Mouse (Mus musculus): ENCODE measurements at regions not wholly inside any gene's neighbourhood (a gene's known extent, or its start where the extent isn't known, plus 50 kb on each side); places are given as distances from the start of the nearest gene placed in this dataset.
"Not testable (repeated sequence)": the region's sequence is repeated elsewhere in the genome, so short reads cannot be mapped to it uniquely, and the experiment has no call there.

DNA sequence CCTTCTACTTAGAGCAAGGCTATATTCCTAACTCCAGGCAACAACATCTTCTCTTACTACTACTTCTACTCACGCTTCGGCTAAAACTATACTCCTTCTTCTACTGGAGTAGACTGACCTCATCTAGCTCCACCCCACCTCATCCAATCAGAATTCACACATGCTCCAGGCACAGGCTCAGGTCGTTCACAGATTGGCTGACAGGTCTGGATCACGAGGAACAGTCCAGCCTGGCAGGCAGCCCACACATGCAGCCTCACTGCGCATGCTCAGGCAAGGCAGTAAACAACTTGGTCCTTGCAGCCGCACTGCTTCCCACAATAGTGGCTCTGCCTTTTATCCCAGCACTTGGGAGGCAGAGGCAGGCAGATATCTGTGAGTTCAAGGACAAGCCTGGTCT is 182.4 kb downstream of the Katnal1 start:
- TF ChIP-seq CTCF, EP300 (IDR thresholded peaks at IDR 0.05; ENCODE audit: low read depth): not testable (repeated sequence)
